Mouse (Mus musculus) C2C12 (cell line): ENCODE measurements at regions not wholly inside any gene's neighbourhood (a gene's known extent, or its start where the extent isn't known, plus 50 kb on each side); places are given as distances from the start of the nearest gene placed in this dataset.

Experiments
- CEBPB ChIP-seq: IDR thresholded peaks from one replicate; pipeline ENCODE4 v1.6.1; 2011; ENCODE audit warnings: low read depth, mild to moderate bottlenecking, control low read depth, moderate library complexity
- CTCF ChIP-seq: IDR thresholded peaks from one replicate; pipeline ENCODE4 v1.5.1; 2011; ENCODE audit not compliant: control insufficient read depth, insufficient read depth, insufficient read length
- MAX ChIP-seq: IDR thresholded peaks from one replicate; pipeline ENCODE4 v1.6.1; 2011; ENCODE audit warnings: mild to moderate bottlenecking, control low read depth
- MYOG ChIP-seq: IDR thresholded peaks from one replicate; pipeline ENCODE4 v1.6.1; 2011; ENCODE audit not compliant: control insufficient read depth, insufficient read length; ENCODE audit errors: extremely low read depth
- USF1 ChIP-seq: IDR thresholded peaks from one replicate; pipeline ENCODE4 v1.6.1; 2011; ENCODE audit warnings: low read depth, mild to moderate bottlenecking, control low read depth, moderate library complexity

- TF ChIP-seq MAX (no peak), CTCF (no peak), USF1 (no peak), MYOG (no peak), CEBPB (no peak)
These were observed 54.1 kb upstream of the Pla2g4a start for GRCm38 (mm10) chr1:150015201-150015600.
